Mouse (Mus musculus) ovary, adult 2 months (tissue): Measurements from ENCODE around the gene Tlr4. TPM values are rescaled to one million over a fixed set of nuclear protein-coding genes. Genes with fewer than 3 reads are reported as not detected.

Source experiments
- polyA plus RNA-seq: library from polyadenylated mRNA; depleted of rRNA; stranded (reverse); fragments of >200 nt; gene quantifications from 2 replicates; pipeline ENCODE4 v1.2.3, GENCODE M21; 2012; rRNA removed

The Tlr4 gene
- polyA plus RNA-seq = 0.82 and 1.2 TPM in 2 replicates

GRCm38 (mm10) chr4:66827463-66828162, at the start of gene Tlr4:
TSS of gene Tlr4 (plus strand) at chr4:66827584.

